Comparison of ENCODE assay signal across 15 mouse cellular contexts in genomic region chr1:35697834-35698500, GRCm38 (mm10).
A peak's percentile ranks its signal among the peaks of the same experiment; 100 is the strongest.
DNase-seq lines count a peak whose midpoint lies in the region; ATAC-seq lines count a peak whose summit lies in the region.
"Had no signal": no experiment of that assay in that cellular context is flagged by ENCODE, and none has a peak within 500 bp of the region (broad histone marks: within the 10 kb centered on the region; RNA-seq: fewer than 3 reads in every experiment).

No protein-coding gene starts in this region.

- DNase-seq in embryo, embryonic 10.5 days (ENCODE audit: low spot score) = peak; percentile 18
- DNase-seq in embryo, embryonic 10 days (ENCODE audit: low spot score) = no peak
- DNase-seq in lung, postnatal 10 days = peak; percentile 51
- DNase-seq in lung, postnatal 36 days = no peak
- DNase-seq in thymus, adult 18-20 months = no peak
- DNase-seq in cerebellum, adult 8-10 months = no peak
- DNase-seq: cerebellum, adult 9-11 months; kidney, adult 9 months; lung, postnatal 4 days; thymus, postnatal 25 days had no signal

- no peaks in the 10 kb centered on the region for H3K9me3 ChIP-seq in forebrain, embryonic 12.5 days
- no peaks in the 10 kb centered on the region for H3K9me3 ChIP-seq in midbrain, embryonic 13.5 days
- H3K9me3 ChIP-seq: limb, embryonic 13.5 days had no signal

- no peak overlapping the region for H3K4me3 ChIP-seq in forebrain, embryonic 12.5 days (replicated peaks)
- no peak overlapping the region for H3K4me3 ChIP-seq in midbrain, embryonic 13.5 days (replicated peaks)
- H3K4me3 ChIP-seq: erythroblast, embryonic 14.5 days; limb, embryonic 13.5 days had no signal

- peak overlapping the region; percentile 4; the same call in 1 of the 2 replicates for H3K9ac ChIP-seq in forebrain, embryonic 12.5 days
- no peak overlapping the region for H3K9ac ChIP-seq in midbrain, embryonic 13.5 days (replicated peaks)
- H3K9ac ChIP-seq: limb, embryonic 13.5 days had no signal

- H3K36me3 ChIP-seq in forebrain, embryonic 12.5 days (replicated peaks) = no peaks in the 10 kb centered on the region
- no peaks in the 10 kb centered on the region for H3K36me3 ChIP-seq in midbrain, embryonic 13.5 days
- H3K36me3 ChIP-seq: limb, embryonic 13.5 days had no signal

- ATAC-seq in forebrain, embryonic 12.5 days (ENCODE audit: low FRiP score) = no peak
- 0 out of 2 replicates have a peak, but pooled peaks have one; percentile 32 for ATAC-seq in midbrain, embryonic 13.5 days
- ATAC-seq: Patski had no signal

- 3% methylated on average over 10 of the region's 10 CpGs for WGBS in forebrain, embryonic 12.5 days
- WGBS in midbrain, embryonic 13.5 days = 5% methylated on average over 10 of the region's 10 CpGs

- H3K27me3 ChIP-seq in forebrain, embryonic 12.5 days = peaks cover 4% of the 10 kb centered on the region; the same call in 1 of the 2 replicates
- no peaks in the 10 kb centered on the region for H3K27me3 ChIP-seq in midbrain, embryonic 13.5 days
- H3K27me3 ChIP-seq: limb, embryonic 13.5 days had no signal

- H3K4me1 ChIP-seq in forebrain, embryonic 12.5 days = peaks cover 36% of the 10 kb centered on the region
- H3K4me1 ChIP-seq in midbrain, embryonic 13.5 days (replicated peaks) = peaks cover 33% of the 10 kb centered on the region

- 0 out of 2 replicates have a peak overlapping the region, but pooled peaks have one; percentile 27 for H3K27ac ChIP-seq in forebrain, embryonic 12.5 days
- peak overlapping the region; percentile 63 for H3K27ac ChIP-seq in midbrain, embryonic 13.5 days
- H3K27ac ChIP-seq: limb, embryonic 13.5 days had no signal

- 0 out of 2 replicates have a peak overlapping the region, but pooled peaks have one; percentile 2 for H3K4me2 ChIP-seq in forebrain, embryonic 12.5 days
- no peak overlapping the region for H3K4me2 ChIP-seq in midbrain, embryonic 13.5 days (replicated peaks)
- H3K4me2 ChIP-seq: limb, embryonic 13.5 days had no signal

Comparison
In these comparisons a context has a peak if more than half of its experiments do, and no peak if none do; other contexts are left out.
1. DNase-seq: peak in embryo, embryonic 10.5 days (single experiment) and lung, postnatal 10 days (single experiment); none in embryo, embryonic 10 days (single experiment), lung, postnatal 36 days (single experiment), thymus, adult 18-20 months (0 of 2) and cerebellum, adult 8-10 months (single experiment).